Mouse (Mus musculus) kidney, adult 9 months (tissue): ENCODE results near the gene Fchsd2.

ENCODE experiments used
- DNase-seq: peaks from one replicate; pipeline ENCODE4 v3.0.0; 2022

Gene Fchsd2

GRCm38 (mm10) chr7:101074170-101074767 is 18.4 kb upstream of the Fchsd2 start:
- DNase-seq: peak; percentile 46

GRCm38 (mm10) chr7:101083562-101084166 is 9.0 kb upstream of the Fchsd2 start:
- DNase-seq: no peak

- no peak for DNase-seq
These were observed 7.7 kb upstream of the Fchsd2 start for GRCm38 (mm10) chr7:101084816-101085456.

- DNase-seq: no peak
These were observed 6.9 kb upstream of the Fchsd2 start for GRCm38 (mm10) chr7:101085779-101086178.

GRCm38 (mm10) chr7:101088687-101089086 is 4.0 kb upstream of the Fchsd2 start:
- no peak for DNase-seq

- DNase-seq: no peak
These were observed 3.4 kb upstream of the Fchsd2 start for GRCm38 (mm10) chr7:101089242-101089641.

- DNase-seq: no peak
These were observed 568 bp downstream of the Fchsd2 start for GRCm38 (mm10) chr7:101093231-101093630.

GRCm38 (mm10) chr7:101094746-101095145 is 2.1 kb downstream of the Fchsd2 start:
- DNase-seq: no peak

- no peak for DNase-seq
These were observed 2.9 kb downstream of the Fchsd2 start for GRCm38 (mm10) chr7:101095560-101095959.

- no peak for DNase-seq
These were observed 3.9 kb downstream of the Fchsd2 start for GRCm38 (mm10) chr7:101096576-101096975.

GRCm38 (mm10) chr7:101097084-101097483 is 4.4 kb downstream of the Fchsd2 start:
- no peak for DNase-seq

- no peak for DNase-seq
These were observed 7.3 kb downstream of the Fchsd2 start for GRCm38 (mm10) chr7:101099981-101100380.

- DNase-seq: no peak
These were observed 8.6 kb downstream of the Fchsd2 start for GRCm38 (mm10) chr7:101101156-101101691.

- no peak for DNase-seq
These were observed 14.0 kb downstream of the Fchsd2 start for GRCm38 (mm10) chr7:101106666-101107065.

- DNase-seq: no peak
These were observed 14.6 kb downstream of the Fchsd2 start for GRCm38 (mm10) chr7:101107073-101107810.

- DNase-seq: peak; percentile 98
These were observed 15.4 kb downstream of the Fchsd2 start for GRCm38 (mm10) chr7:101107968-101108652.

GRCm38 (mm10) chr7:101108653-101109005 is 16.0 kb downstream of the Fchsd2 start:
- no peak for DNase-seq

- peak; percentile 52 for DNase-seq
These were observed 16.6 kb downstream of the Fchsd2 start for GRCm38 (mm10) chr7:101109006-101109855.

- DNase-seq: no peak
These were observed 17.2 kb downstream of the Fchsd2 start for GRCm38 (mm10) chr7:101109856-101110350.

- no peak for DNase-seq
These were observed 20.7 kb downstream of the Fchsd2 start for GRCm38 (mm10) chr7:101113410-101113809.

GRCm38 (mm10) chr7:101114328-101114727 is 21.7 kb downstream of the Fchsd2 start:
- DNase-seq: no peak

GRCm38 (mm10) chr7:101119391-101119790 is 26.7 kb downstream of the Fchsd2 start:
- no peak for DNase-seq
